Mouse (Mus musculus): ENCODE results near the gene Lag3.

The Lag3 gene

DNA sequence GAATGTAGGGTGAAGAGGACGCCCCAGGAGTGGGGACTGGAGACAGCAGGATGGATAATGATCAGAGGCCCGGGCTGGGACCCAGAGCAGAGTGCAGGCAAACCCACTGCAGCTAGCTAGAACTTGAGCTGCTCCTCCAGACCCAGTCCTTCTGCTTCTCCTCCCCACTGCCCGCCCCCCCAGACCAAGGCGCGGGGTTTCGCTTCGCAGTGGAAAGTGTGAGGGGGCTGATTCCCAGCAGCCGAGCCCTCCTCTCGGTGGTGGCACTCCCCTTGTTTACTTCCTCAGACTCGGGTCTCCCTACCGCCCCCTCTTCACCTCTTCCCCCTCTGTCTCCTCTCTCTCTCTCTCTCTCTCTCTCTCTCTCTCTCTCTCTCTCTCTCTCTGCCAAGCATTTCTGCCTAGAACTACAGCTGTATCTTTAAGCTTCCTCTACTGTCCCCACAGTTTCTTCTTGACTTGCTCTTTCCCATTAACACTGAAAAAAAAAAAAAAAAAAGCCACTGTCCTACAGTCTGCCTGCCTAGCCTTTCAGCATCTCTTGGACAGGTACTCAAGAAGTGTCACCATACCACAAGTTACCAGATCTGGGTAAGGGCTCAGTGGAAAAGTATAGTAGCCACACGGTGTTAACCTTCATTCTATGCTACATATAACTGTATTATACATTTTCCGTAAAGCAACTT lies at the start of gene Lag3:
TSS of gene Lag3 (minus strand) at position 173 of the 686 bp plus-strand sequence.
- DNase-seq = no peak

DNA sequence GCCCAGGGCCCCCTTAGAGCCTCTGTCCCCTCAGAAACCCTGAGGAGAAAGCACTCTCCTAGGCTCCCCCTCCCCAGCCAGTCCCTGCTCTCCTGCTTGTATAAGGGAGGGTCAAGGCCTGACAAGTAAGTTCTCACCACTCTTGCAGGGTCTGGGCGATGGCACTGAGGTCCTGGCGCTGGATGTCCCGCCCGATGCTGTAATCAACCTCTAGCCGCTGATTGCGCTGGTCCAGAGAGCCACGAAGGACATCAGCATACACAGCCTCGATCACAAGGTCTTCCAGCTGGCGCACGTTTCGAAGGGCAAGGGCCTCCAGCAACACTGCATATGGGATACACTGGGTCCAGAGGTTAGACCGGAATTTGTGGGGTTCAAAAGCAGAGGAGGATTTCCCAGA lies 49.5 kb upstream of the Lag3 start:
- no peak for DNase-seq

DNA sequence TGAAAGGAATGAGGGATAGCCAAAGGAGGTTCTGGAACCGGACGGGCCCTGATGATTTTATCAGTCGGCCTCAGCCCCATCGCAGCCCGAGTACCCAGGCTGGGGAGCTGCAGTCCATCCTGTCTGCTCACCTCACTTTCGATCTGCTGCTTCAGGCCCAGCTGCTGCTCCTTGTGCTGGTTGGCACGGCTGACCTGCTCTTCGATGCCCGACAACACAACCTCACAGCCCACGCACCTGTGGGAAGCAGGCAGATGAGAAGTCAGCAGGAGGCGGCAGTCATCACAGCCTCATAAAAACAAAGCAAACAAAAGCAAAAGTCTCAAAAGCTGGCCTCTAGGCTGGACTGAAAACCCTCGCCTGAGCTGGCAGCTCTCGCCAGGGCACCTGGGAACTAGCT lies 48.5 kb upstream of the Lag3 start:
- peak; percentile 17 for DNase-seq

GRCm38 (mm10) chr6:124958127-124958526 lies 46.6 kb upstream of the Lag3 start:
- no peak for DNase-seq

DNA sequence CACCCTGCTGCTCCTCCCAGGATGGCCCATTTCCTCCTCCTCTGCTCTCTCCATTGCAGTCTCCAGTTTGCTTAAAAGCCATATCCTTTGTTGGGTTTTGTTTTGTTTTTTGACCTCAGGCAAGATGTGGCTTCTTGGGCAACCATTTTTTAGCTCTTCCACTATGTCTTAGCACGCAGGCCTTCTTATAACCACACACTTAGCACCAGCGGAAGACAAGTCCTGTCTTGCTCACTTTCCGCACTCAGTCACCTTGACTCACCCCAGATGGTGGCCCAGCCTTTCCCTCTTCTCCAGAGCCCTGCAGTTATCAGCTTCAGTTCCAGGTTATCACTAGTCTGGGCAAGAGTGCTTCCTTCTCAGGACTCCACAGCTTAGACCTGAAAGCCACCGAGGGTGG lies 43.7 kb upstream of the Lag3 start:
- DNase-seq = no peak

DNA sequence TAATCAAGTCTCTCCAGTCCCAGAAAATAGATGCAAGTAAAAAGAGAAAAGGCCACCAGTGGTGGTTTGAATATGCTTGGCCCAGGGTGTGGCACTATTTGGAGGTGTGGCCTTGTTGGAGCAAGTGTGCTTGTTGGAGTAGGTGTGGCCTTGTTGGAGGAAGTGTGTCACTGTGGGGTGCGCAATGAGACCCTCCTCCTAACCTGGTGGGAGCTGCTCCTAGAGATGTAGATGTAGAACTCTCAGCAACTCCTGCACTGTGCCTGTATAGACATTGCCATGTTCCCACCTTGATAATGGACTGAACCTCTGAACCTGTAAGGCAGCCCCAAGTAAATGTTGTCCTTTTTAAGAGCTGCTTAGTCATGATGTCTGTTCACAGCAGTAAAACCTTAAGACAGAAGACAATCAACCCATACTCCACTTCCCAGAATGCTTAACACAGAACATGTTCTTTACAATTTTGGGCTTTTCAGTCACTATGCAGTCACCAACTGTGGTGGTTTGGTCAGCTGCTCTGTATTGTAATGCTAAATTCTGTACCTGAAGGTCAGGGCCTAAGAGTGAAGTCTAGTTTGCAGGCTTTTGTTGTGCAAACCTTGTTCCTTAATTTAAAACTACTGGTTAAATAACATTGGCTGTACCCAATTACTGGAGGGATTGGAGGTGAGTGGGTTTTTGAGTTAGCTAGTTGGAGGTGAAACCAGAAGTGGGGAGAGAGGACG lies 42.6 kb upstream of the Lag3 start:
- DNase-seq = no peak

DNA sequence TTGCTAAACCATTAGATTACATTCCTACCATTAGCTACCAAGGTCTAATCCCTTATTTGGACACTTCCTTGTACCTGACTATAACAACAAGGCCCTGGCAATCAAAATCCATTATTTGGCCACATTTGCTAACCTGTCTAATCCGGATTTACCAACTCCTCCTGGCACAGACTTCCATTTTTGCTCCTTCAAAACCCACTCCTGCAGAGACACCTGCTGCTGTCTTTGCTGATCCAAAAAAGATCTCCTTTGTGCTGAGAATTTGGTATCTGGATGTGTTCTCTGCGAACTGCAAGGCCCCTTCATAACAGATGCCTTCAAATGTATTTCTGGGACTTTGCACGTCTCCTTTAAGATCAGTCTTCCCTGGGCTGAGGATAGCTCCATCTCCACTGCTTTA lies 32.0 kb upstream of the Lag3 start:
- DNase-seq = peak; percentile 62

GRCm38 (mm10) chr6:124941679-124942078 lies 30.2 kb upstream of the Lag3 start:
- no peak for DNase-seq

DNA sequence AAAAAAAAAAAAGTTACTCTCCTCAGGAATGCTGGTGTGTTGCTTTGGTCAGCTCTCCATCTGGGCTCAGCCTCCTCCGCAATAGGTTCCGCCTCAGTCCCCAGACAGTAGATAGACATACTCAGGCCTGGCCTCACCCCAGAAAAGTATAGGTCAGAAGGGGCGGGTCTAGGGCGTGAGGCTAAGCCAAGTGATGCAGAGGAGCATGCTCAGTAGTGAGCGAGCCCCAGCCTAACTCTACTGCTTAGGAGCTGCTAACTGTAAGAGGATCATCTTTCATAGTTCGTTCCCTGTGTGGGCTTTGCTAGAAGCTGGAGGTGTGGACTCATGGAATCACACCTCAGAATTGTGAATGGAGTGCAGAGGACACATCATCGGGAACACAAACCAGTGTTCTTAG lies 27.0 kb upstream of the Lag3 start:
- peak; percentile 18 for DNase-seq

DNA sequence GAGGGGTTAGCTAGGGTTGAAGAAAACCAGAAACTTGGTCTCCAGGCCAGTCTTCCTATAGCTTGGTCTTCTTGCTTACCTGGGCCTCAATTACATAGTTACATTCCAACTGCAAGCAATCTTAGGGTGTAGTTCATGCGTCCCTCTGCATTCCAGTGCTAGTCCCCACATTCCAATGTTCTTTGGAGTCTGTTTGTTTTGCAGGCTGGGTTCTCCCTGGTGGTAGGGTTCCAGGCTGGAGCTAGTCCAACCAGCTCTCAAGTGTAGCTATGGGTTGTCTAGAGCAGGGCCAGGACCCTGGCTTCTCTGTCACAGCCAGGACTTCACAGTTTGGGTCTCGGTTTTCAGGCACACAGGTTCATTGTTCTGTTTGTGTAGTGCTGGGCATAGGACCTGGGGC lies 26.0 kb upstream of the Lag3 start:
- DNase-seq = no peak

- DNase-seq = peak; percentile 63
These were observed 25.2 kb upstream of the Lag3 start for GRCm38 (mm10) chr6:124936681-124937080.

- peak; percentile 26 for DNase-seq
These were observed 23.2 kb upstream of the Lag3 start for GRCm38 (mm10) chr6:124934670-124935069.

DNA sequence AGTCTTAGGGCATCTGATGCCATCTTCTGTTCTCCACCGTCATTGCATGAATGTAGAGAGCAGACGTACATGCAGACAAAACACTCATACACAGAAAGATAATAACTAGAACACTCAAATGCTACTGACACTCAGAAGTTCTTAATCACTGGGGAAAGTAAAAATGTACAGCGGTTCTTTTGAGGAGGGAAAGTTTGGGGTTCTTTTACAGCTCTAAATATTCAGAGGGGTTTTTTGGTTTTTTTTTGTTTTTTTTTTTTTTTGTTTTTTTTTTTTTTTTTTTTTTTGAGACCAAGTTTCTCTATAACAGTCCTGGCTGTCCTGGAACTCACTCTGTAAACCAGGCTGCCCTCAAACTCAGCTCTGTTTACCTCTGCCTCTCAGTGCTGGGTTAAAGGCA lies 21.6 kb upstream of the Lag3 start:
- DNase-seq = no peak

- peak; percentile 75 for DNase-seq
These were observed 20.8 kb upstream of the Lag3 start for GRCm38 (mm10) chr6:124932314-124932695.

- DNase-seq = no peak
These were observed 20.2 kb upstream of the Lag3 start for GRCm38 (mm10) chr6:124931525-124932313.

- DNase-seq = peak; percentile 99
These were observed 19.4 kb upstream of the Lag3 start, which contains the start of gene Mlf2 for GRCm38 (mm10) chr6:124930754-124931524. TSS of gene Mlf2 (plus strand) at chr6:124931386.

DNA sequence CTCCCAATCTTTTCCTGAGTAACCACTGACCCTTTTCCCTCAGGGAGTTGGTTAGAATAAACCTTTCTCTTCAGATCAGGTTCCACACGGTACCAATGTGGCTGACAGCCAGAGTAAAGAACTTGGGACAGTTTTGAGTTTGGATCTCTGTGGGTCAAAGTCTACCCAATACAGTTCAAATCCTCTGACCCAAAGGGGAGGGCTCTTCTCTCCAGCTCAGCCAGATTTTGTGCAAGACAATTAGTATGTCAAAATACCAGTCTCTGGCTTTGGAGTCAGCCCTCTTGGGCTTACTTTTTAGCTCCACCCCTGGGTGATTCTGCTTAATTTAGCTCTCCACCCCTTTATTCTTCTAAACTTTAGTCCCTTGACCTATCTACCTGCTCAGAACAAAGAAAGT lies 18.7 kb upstream of the Lag3 start:
- DNase-seq = peak; percentile 65

DNA sequence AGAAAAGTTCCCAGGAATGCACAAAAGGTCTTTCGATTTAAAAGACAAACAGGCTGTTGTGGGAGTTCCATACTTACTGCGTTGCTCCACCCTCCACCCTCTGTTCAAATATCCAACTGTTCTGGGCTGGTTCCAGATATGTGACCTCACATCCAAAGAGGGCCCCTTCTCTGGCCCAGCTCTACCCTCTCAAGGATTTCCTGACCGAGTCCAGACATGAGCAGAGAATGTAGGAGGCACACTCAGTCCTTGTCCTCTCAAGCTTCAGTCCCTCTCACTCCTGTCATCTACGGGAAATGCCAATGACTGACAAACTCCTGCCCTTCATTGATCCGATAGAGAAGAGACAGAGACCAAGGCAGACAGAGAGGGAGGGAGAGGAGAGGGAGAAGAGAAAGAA lies 14.4 kb upstream of the Lag3 start:
- no peak for DNase-seq

GRCm38 (mm10) chr6:124925173-124925793 lies 13.8 kb upstream of the Lag3 start:
- DNase-seq = peak; percentile 21

DNA sequence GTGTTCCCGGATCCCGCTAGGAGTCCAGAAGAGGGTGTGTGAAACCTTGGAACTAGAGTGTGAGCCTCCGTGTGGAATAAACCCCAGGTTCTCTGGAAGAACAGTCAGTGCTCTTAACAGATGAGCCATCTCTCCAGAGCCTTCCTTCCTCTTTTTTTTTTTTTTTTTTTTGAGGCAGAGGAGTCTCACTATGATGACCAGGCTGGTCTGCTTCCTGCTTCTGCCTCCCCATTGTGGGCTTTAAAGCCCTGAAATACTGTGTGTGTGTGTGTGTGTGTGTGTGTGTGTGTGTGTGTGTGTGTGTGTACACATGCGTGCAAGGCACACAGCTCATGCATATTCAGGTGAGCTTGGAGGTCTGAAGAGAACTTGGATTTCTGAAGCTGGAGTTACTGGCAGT lies 10.0 kb upstream of the Lag3 start:
- no peak for DNase-seq

DNA sequence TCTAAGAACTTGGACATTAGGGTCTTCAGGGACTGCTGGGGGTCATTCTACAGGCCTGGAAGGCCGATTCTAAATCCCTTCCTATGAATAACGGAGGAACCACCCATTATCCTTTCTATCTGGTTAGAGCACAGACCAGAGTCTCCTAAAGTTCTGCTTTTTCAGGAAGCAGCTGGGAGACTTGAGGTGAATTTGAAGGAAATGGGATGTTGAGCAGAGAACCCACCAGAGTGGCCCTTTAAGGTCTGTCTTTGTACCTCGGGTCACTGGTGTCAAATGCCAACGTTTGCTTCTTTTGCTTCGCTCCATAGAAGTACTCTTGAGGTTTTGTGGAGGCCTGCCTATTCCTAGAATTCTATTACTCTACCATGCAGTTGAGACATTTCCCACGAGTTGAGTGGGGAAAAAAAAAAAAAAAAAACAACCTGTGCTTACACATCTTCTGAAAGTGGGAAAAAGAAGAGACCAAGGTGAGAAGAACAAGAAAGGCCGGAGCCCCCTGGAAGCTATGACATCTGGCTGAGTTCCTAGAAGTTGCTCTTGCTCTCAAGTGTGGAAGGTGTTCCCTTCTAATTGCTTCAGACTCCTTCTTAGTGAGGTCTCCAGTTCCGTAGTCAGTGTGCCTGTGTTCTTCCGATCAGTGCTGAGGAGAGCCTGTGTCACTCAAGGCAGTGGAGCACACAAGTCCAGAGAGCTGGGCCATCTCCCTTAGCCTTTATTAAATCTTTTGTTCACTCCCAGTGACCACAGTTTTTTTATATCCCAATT lies 9.0 kb upstream of the Lag3 start:
- peak; percentile 54 for DNase-seq
